Mouse (Mus musculus) CH12.LX (cell line): ENCODE measurements around the gene Pde9a. TPM values are rescaled to one million over a fixed set of nuclear protein-coding genes. Genes with fewer than 3 reads are reported as not detected.

Experiments
- DNase-seq: peaks from one replicate; pipeline ENCODE4 v3.0.0-alpha.2; 2013; ENCODE audit errors: extremely low read depth
- H3K27ac ChIP-seq: 2 replicates; pipeline ENCODE4 v1.5.1; 2012; ENCODE audit warnings: low read depth, mild to moderate bottlenecking, control low read depth, moderate library complexity; ENCODE audit not compliant: insufficient read depth
- H3K27me3 ChIP-seq: replicated peaks from 2 replicates; pipeline ENCODE3; 2012; ENCODE audit warnings: inconsistent platforms
- H3K36me3 ChIP-seq, 2 experiments: replicated peaks in 1 of 2; 2 replicates each; pipeline versions ENCODE3 to v1.6.1; 2012; ENCODE audit warnings: inconsistent platforms in 1 of 2, low read length in 1 of 2, mild to moderate bottlenecking in 1 of 2, mixed read lengths in 1 of 2, moderate library complexity in 1 of 2; ENCODE audit not compliant: control insufficient read depth in 1 of 2, insufficient read depth in 1 of 2
- H3K4me1 ChIP-seq, 2 experiments: 2 replicates each; pipeline ENCODE4 v1.6.1; 2012; ENCODE audit warnings: inconsistent platforms in 1 of 2, moderate library complexity in 1 of 2; ENCODE audit not compliant: insufficient read depth in 2 of 2, control insufficient read depth in 1 of 2
- H3K4me2 ChIP-seq: 2 replicates; pipeline ENCODE4 v1.6.1; 2012; ENCODE audit warnings: low read depth, mild to moderate bottlenecking, control low read depth; ENCODE audit not compliant: poor library complexity, insufficient read depth, severe bottlenecking
- H3K4me3 ChIP-seq, 3 experiments: fragments of 150-350 bp in 1 of 3; sonication (generic) in 1 of 3; replicated peaks in 1 of 3; 2 replicates each; pipeline versions ENCODE3 to v1.5.1; 2011 to 2012; ENCODE audit warnings: low read depth in 2 of 3, low read length in 2 of 3, mild to moderate bottlenecking in 2 of 3, moderate library complexity in 2 of 3, control low read depth in 1 of 3, improper control_type of control experiment in 1 of 3, inconsistent platforms in 1 of 3, mixed read lengths in 1 of 3; ENCODE audit not compliant: poor library complexity in 1 of 3
- H3K79me2 ChIP-seq: replicated peaks from 2 replicates; pipeline ENCODE4 v1.6.1; 2012; ENCODE audit warnings: mild to moderate bottlenecking, moderate library complexity; ENCODE audit not compliant: control insufficient read depth, poor library complexity, insufficient read depth, severe bottlenecking; ENCODE audit errors: extremely low read depth
- H3K9ac ChIP-seq: 2 replicates; pipeline ENCODE4 v1.6.1; 2012; ENCODE audit warnings: low read depth, mild to moderate bottlenecking, control low read depth, moderate library complexity; ENCODE audit not compliant: insufficient read depth
- H3K9me3 ChIP-seq: replicated peaks from 2 replicates; pipeline ENCODE3; 2012; ENCODE audit warnings: low read length, inconsistent platforms, mixed read lengths
- CHD1 ChIP-seq: IDR thresholded peaks from 2 replicates; pipeline ENCODE4 v1.6.1; 2012; ENCODE audit warnings: low read depth, low read length, improper control_type of control experiment, inconsistent platforms
- CHD2 ChIP-seq: IDR thresholded peaks from 2 replicates; pipeline ENCODE4 v1.6.1; 2011; ENCODE audit warnings: low read length, improper control_type of control experiment
- CTCF ChIP-seq, 2 experiments: IDR thresholded peaks in 1 of 2; conservative IDR thresholded peaks in 1 of 2; 2 replicates each; pipeline ENCODE4 v1.5.1; 2011 to 2012; ENCODE audit warnings: low read depth in 2 of 2, low read length in 2 of 2, improper control_type of control experiment in 1 of 2, inconsistent platforms in 1 of 2, mild to moderate bottlenecking in 1 of 2, moderate library complexity in 1 of 2
- E2F4 ChIP-seq: IDR thresholded peaks from 2 replicates; pipeline ENCODE4 v1.6.1; 2011; ENCODE audit warnings: low read depth, low read length, improper control_type of control experiment; ENCODE audit not compliant: insufficient replicate concordance
- ELF1 ChIP-seq: IDR thresholded peaks from 2 replicates; pipeline ENCODE4 v1.6.1; 2014; ENCODE audit warnings: low read depth, mild to moderate bottlenecking, inconsistent platforms, low read length, improper control_type of control experiment
- HCFC1 ChIP-seq: IDR thresholded peaks from 2 replicates; pipeline ENCODE4 v1.6.1; 2012; ENCODE audit warnings: low read depth, mild to moderate bottlenecking, inconsistent platforms, low read length, improper control_type of control experiment
- IRF4 ChIP-seq: IDR thresholded peaks from 2 replicates; pipeline ENCODE4 v1.6.1; 2014; ENCODE audit warnings: low read depth, mild to moderate bottlenecking, inconsistent platforms, low read length, improper control_type of control experiment
- JUND ChIP-seq: conservative IDR thresholded peaks from 2 replicates; pipeline ENCODE4 v1.6.1; 2011; ENCODE audit warnings: low read depth, low read length, improper control_type of control experiment
- MAZ ChIP-seq: IDR thresholded peaks from 2 replicates; pipeline ENCODE4 v1.6.1; 2012; ENCODE audit warnings: low read depth, mild to moderate bottlenecking, inconsistent platforms, low read length, improper control_type of control experiment, moderate library complexity
- MXI1 ChIP-seq: IDR thresholded peaks from 2 replicates; pipeline ENCODE4 v1.6.1; 2011; ENCODE audit warnings: mild to moderate bottlenecking, low read depth, low read length, improper control_type of control experiment
- NELFE ChIP-seq: IDR thresholded peaks from 2 replicates; pipeline ENCODE4 v1.6.1; 2011; ENCODE audit warnings: low read depth, low read length, improper control_type of control experiment
- PAX5 ChIP-seq: IDR thresholded peaks from 2 replicates; pipeline ENCODE4 v1.6.1; 2012; ENCODE audit warnings: low read length, inconsistent platforms, mixed read lengths
- POLR2AphosphoS2 ChIP-seq: IDR thresholded peaks from 2 replicates; pipeline ENCODE4 v1.6.1; 2011; ENCODE audit warnings: low read depth, low read length, improper control_type of control experiment
- RAD21 ChIP-seq: IDR thresholded peaks from 2 replicates; pipeline ENCODE4 v1.6.1; 2011; ENCODE audit warnings: low read depth, mild to moderate bottlenecking, low read length, improper control_type of control experiment, moderate library complexity
- RCOR1 ChIP-seq: conservative IDR thresholded peaks from 2 replicates; pipeline ENCODE4 v1.6.1; 2012; ENCODE audit warnings: low read depth, mild to moderate bottlenecking, inconsistent platforms, low read length, improper control_type of control experiment
- SIN3A ChIP-seq: IDR thresholded peaks from 2 replicates; pipeline ENCODE4 v1.6.1; 2012; ENCODE audit warnings: low read length, improper control_type of control experiment, inconsistent platforms
- SMC3 ChIP-seq: IDR thresholded peaks from 2 replicates; pipeline ENCODE4 v1.6.1; 2011; ENCODE audit warnings: low read depth, low read length, improper control_type of control experiment
- TBP ChIP-seq: conservative IDR thresholded peaks from 2 replicates; pipeline ENCODE4 v1.6.1; 2011; ENCODE audit warnings: low read depth, low read length, improper control_type of control experiment
- UBTF ChIP-seq: IDR thresholded peaks from 2 replicates; pipeline ENCODE4 v1.6.1; 2012; ENCODE audit warnings: low read depth, mild to moderate bottlenecking, inconsistent platforms, low read length, improper control_type of control experiment, moderate library complexity
- USF2 ChIP-seq: conservative IDR thresholded peaks from 2 replicates; pipeline ENCODE4 v1.6.1; 2011; ENCODE audit warnings: low read depth, low read length, improper control_type of control experiment
- ZKSCAN1 ChIP-seq: IDR thresholded peaks from 2 replicates; pipeline ENCODE4 v1.6.1; 2012; ENCODE audit warnings: low read depth, inconsistent platforms, low read length, improper control_type of control experiment, borderline replicate concordance
- ZNF384 ChIP-seq: IDR thresholded peaks from 2 replicates; pipeline ENCODE4 v1.6.1; 2012; ENCODE audit warnings: low read depth, low read length, improper control_type of control experiment, inconsistent platforms
- dilution Hi-C: fragments of 300-500 bp; cut with MboI; formaldehyde crosslinking; loops from 2 replicates; pipeline ENCODE4 v1.14.3; 2020; ENCODE audit warnings: low sequenced_read_pairs; ENCODE audit not compliant: extremely low pct_unique_long_range_greater_than_20kb, extremely low pct_ligation_motif_present
- in situ Hi-C: fragments of 300-500 bp; cut with MboI; formaldehyde crosslinking; loops from 3 replicates; pipeline ENCODE4 v1.14.3; 2019; ENCODE audit warnings: low sequenced_read_pairs, low pct_ligation_motif_present, low pct_unique_long_range_greater_than_20kb, mixed read lengths
- polyA plus RNA-seq: library from polyadenylated mRNA; unstranded; fragments of >175 nt; gene quantifications from 2 replicates; pipeline ENCODE4 v1.2.1, GENCODE M21; 2012; ENCODE audit warnings: low read depth; ENCODE audit not compliant: insufficient read length
- total RNA-seq, 2 experiments: library from RNA; depleted of rRNA; stranded (reverse); fragments of 300-350 nt in 1 of 2; fragments of >200 nt in 1 of 2; gene quantifications; 2 replicates each; pipeline ENCODE4 v1.2.3; 2012 to 2014

Gene Pde9a
- total and polyA plus RNA-seq, 3 experiments = not detected

GRCm38 (mm10) chr17:31342191-31342590 is 43.8 kb upstream of the Pde9a start:
- Histone ChIP-seq H3K4me3 (no peak overlapping the region), H3K27me3 (no peaks in the 10 kb centered on the region)
- TF ChIP-seq RAD21 = no peak
- no peak for TF ChIP-seq NELFE
- TF ChIP-seq IRF4 = no peak
- no peak for TF ChIP-seq RCOR1
- TF ChIP-seq ZNF384 = no peak
- no peak for TF ChIP-seq MXI1
- TF ChIP-seq MAZ = no peak

GRCm38 (mm10) chr17:31344172-31344801 is 41.7 kb upstream of the Pde9a start:
- Histone ChIP-seq H3K4me3 (no peak overlapping the region), H3K79me2 (no peaks in the 10 kb centered on the region), H3K27ac (no peak overlapping the region), H3K4me1 (peaks cover 0 to 3% of the 10 kb centered on the region in 2 experiments; a peak in 2 of 4 replicates), H3K9me3 (no peaks in the 10 kb centered on the region), H3K36me3 (peaks cover 8 to 23% of the 10 kb centered on the region in 2 experiments), H3K27me3 (no peaks in the 10 kb centered on the region)
- TF ChIP-seq CHD1 (no peak), POLR2AphosphoS2 (no peak), RAD21 (peak; percentile 49), SMC3 (peak; percentile 83), IRF4 (no peak), CTCF (conservative IDR thresholded peaks at IDR 0.05 in 1 of 2, IDR thresholded peaks at IDR 0.05 in 1 of 2; ENCODE audit: low read depth in 2 of 2, low read length in 2 of 2) (peak; percentile 76 to 86), SIN3A (no peak), JUND (no peak), RCOR1 (no peak)
- TF ChIP-seq, all 38 proteins: peak for 3
- DNase-seq = peak; percentile 79
- in situ Hi-C loops (no loop called here), dilution Hi-C loops (no loop called here)
- H3K9ac ChIP-seq = no peak overlapping the region
- no peak overlapping the region for H3K4me2 ChIP-seq

More at GRCm38 (mm10) chr17:31342191-31342590, 43.8 kb upstream of the Pde9a start:
- DNase-seq = no peak
- H3K4me2 ChIP-seq = no peak overlapping the region
- H3K9ac ChIP-seq = no peak overlapping the region
- H3K36me3 ChIP-seq = peaks cover 8 to 18% of the 10 kb centered on the region in 2 experiments
- dilution Hi-C loops = no loop called here
- in situ Hi-C loops = no loop called here
- no peaks in the 10 kb centered on the region for H3K79me2 ChIP-seq
- H3K27ac ChIP-seq = no peak overlapping the region
- peaks cover 0 to 6% of the 10 kb centered on the region in 2 experiments; a peak in 2 of 4 replicates for H3K4me1 ChIP-seq
- no peaks in the 10 kb centered on the region for H3K9me3 ChIP-seq

GRCm38 (mm10) chr17:31344816-31345215 is 41.2 kb upstream of the Pde9a start:
- dilution Hi-C loops = no loop called here
- Histone ChIP-seq H3K27me3 (no peaks in the 10 kb centered on the region), H3K79me2 (no peaks in the 10 kb centered on the region), H3K27ac (no peak overlapping the region), H3K9ac (no peak overlapping the region), H3K4me3 (no peak overlapping the region), H3K4me2 (no peak overlapping the region), H3K36me3 (peaks cover 8 to 24% of the 10 kb centered on the region in 2 experiments), H3K4me1 (peaks cover 0 to 3% of the 10 kb centered on the region in 2 experiments; a peak in 2 of 4 replicates), H3K9me3 (no peaks in the 10 kb centered on the region)
- in situ Hi-C loops = no loop called here
- TF ChIP-seq E2F4 = no peak
- TF ChIP-seq HCFC1 = no peak
- TF ChIP-seq POLR2AphosphoS2 = no peak
- no peak for TF ChIP-seq TBP
- no peak for TF ChIP-seq NELFE
- no peak for TF ChIP-seq RCOR1
- no peak for TF ChIP-seq IRF4
- TF ChIP-seq ZKSCAN1 = no peak
- TF ChIP-seq UBTF = no peak
- TF ChIP-seq CHD2 = no peak
- TF ChIP-seq CTCF (conservative IDR thresholded peaks at IDR 0.05 in 1 of 2, IDR thresholded peaks at IDR 0.05 in 1 of 2; ENCODE audit: low read depth in 2 of 2, low read length in 2 of 2) = no peak
- no peak for TF ChIP-seq MXI1
- TF ChIP-seq PAX5 = no peak
- no peak for TF ChIP-seq SMC3
- no peak for TF ChIP-seq SIN3A
- TF ChIP-seq ELF1 = no peak
- no peak for TF ChIP-seq USF2
- DNase-seq = no peak
